Mouse (Mus musculus) hindbrain, postnatal 0 days (tissue): Measurements from ENCODE around the gene Gm12184. TPM values are rescaled to one million over a fixed set of nuclear protein-coding genes. Genes with fewer than 3 reads are reported as not detected.

Experiments
- ATAC-seq: fragments of 200-750 bp; cut with Nextera tagmentation; 2 replicates; pipeline ENCODE4 v1.8.0; 2017; ENCODE audit warnings: mild to moderate bottlenecking, moderate TSS enrichment, moderate library complexity
- DNase-seq: peaks from one replicate; pipeline ENCODE4 v3.0.0-alpha.2; 2015; ENCODE audit warnings: low spot score
- H3K27ac ChIP-seq: fragments of 300-500 bp; sonication (generic); 2 replicates; pipeline ENCODE4 v1.5.1; 2014; ENCODE audit warnings: mild to moderate bottlenecking
- H3K27me3 ChIP-seq: fragments of 300-500 bp; sonication (generic); 2 replicates; pipeline ENCODE4 v1.6.1; 2014; ENCODE audit warnings: low read length, mixed read lengths; ENCODE audit not compliant: insufficient read depth
- H3K36me3 ChIP-seq: fragments of 300-500 bp; sonication (generic); 2 replicates; pipeline ENCODE4 v1.6.1; 2014; ENCODE audit warnings: low read length, mixed read lengths; ENCODE audit not compliant: insufficient read depth
- H3K4me1 ChIP-seq: fragments of 300-500 bp; sonication (generic); 2 replicates; pipeline ENCODE4 v1.6.1; 2014; ENCODE audit warnings: antibody characterized with exemption, low read length, mixed read lengths; ENCODE audit not compliant: insufficient read depth
- H3K4me2 ChIP-seq: fragments of 300-500 bp; sonication (generic); 2 replicates; pipeline ENCODE4 v1.6.1; 2014; ENCODE audit warnings: low read depth, mild to moderate bottlenecking, low read length, moderate library complexity, mixed read lengths
- H3K4me3 ChIP-seq: fragments of 300-500 bp; sonication (generic); 2 replicates; pipeline ENCODE4 v1.5.1; 2014; ENCODE audit warnings: low read length
- H3K9ac ChIP-seq: fragments of 300-500 bp; sonication (generic); replicated peaks from 2 replicates; pipeline ENCODE4 v1.6.1; 2014; ENCODE audit warnings: mild to moderate bottlenecking, low read length, moderate library complexity, mixed read lengths
- H3K9me3 ChIP-seq: fragments of 300-500 bp; sonication (generic); 2 replicates; pipeline ENCODE4 v1.6.1; 2016; ENCODE audit warnings: low read length, mixed read lengths
- CTCF ChIP-seq: IDR thresholded peaks from 2 replicates; pipeline ENCODE4 v1.5.1; 2016; ENCODE audit warnings: antibody characterized with exemption, control low read depth, low read depth
- WGBS: fragments of 180-500 bp; shearing (Covaris S2); extraction: QIAGEN DNeasy Blood & Tissue Kit; methylation state at CpG from one replicate; pipeline ENCODE4 v1.1.7; 2014; 5-methylcytosine and 5-hydroxymethylcytosine counted together
- polyA plus RNA-seq: library from polyadenylated mRNA; unstranded; fragments of >200 nt; fragmentation: Nextera tagmentation; extraction: Ambion mirVana; gene quantifications from 2 replicates; pipeline ENCODE4 v1.2.1, GENCODE M21; 2015
- total RNA-seq: library from RNA; depleted of rRNA; stranded (reverse); fragments of >200 nt; gene quantifications from 2 replicates; pipeline ENCODE4 v1.2.3, GENCODE M21; 2014

Gm12184 gene
- total and polyA plus RNA-seq, 2 experiments from 2014 or later, result 6.0 to 20.1 TPM

- H3K4me1 ChIP-seq, result 0 out of 2 replicates have a peak, but pooled peaks cover 3% of the 10 kb centered on the region
- no peak overlapping the region for H3K4me3 ChIP-seq
- no peak overlapping the region for H3K27ac ChIP-seq
- TF ChIP-seq CTCF, result no peak
- no peaks in the 10 kb centered on the region for H3K9me3 ChIP-seq
- peaks cover 82% of the 10 kb centered on the region for H3K36me3 ChIP-seq
- no peak overlapping the region for H3K9ac ChIP-seq
- no peaks in the 10 kb centered on the region for H3K27me3 ChIP-seq
- WGBS, result 62% methylated on average over 21 of the region's 21 CpGs
- DNase-seq, result no peak
- peak; percentile 41 for ATAC-seq
- H3K4me2 ChIP-seq, result no peak overlapping the region
These were observed 19.4 kb downstream of the Gm12184 start for GRCm38 (mm10) chr11:48806856-48807562.

- TF ChIP-seq CTCF, result no peak
- ATAC-seq (no peak), DNase-seq (no peak)
- H3K27me3 ChIP-seq, result no peaks in the 10 kb centered on the region
- no peak overlapping the region for H3K27ac ChIP-seq
- H3K9me3 ChIP-seq, result no peaks in the 10 kb centered on the region
- no peak overlapping the region for H3K4me3 ChIP-seq
- H3K9ac ChIP-seq, result no peak overlapping the region
- no peak overlapping the region for H3K4me2 ChIP-seq
- H3K4me1 ChIP-seq, result peaks cover 12% of the 10 kb centered on the region; the same call in 1 of the 2 replicates
- peaks cover 66% of the 10 kb centered on the region for H3K36me3 ChIP-seq
- 83% methylated on average over 2 of the region's 2 CpGs for WGBS
These were observed 21.5 kb downstream of the Gm12184 start for GRCm38 (mm10) chr11:48804922-48805321.

GRCm38 (mm10) chr11:48803988-48804387, 22.5 kb downstream of the Gm12184 start:
- H3K36me3 ChIP-seq, result peaks cover 60% of the 10 kb centered on the region
- no peak overlapping the region for H3K4me2 ChIP-seq
- DNase-seq, result no peak
- no peaks in the 10 kb centered on the region for H3K27me3 ChIP-seq
- no peak overlapping the region for H3K9ac ChIP-seq
- H3K27ac ChIP-seq, result no peak overlapping the region
- TF ChIP-seq CTCF, result no peak
- no peak overlapping the region for H3K4me3 ChIP-seq
- peaks cover 12% of the 10 kb centered on the region; the same call in 1 of the 2 replicates for H3K4me1 ChIP-seq
- no peak for ATAC-seq
- WGBS, result 95% methylated on average over 2 of the region's 2 CpGs
- no peaks in the 10 kb centered on the region for H3K9me3 ChIP-seq

- 78% methylated on average over 17 of the region's 17 CpGs for WGBS
- Histone ChIP-seq H3K4me3 (peak overlapping the region; percentile 86), H3K4me1 (peaks cover 12% of the 10 kb centered on the region), H3K27me3 (no peaks in the 10 kb centered on the region), H3K9ac (peak overlapping the region; percentile 78), H3K4me2 (peak overlapping the region; percentile 93), H3K9me3 (no peaks in the 10 kb centered on the region), H3K27ac (no peak overlapping the region), H3K36me3 (peaks cover 42% of the 10 kb centered on the region)
- no peak for TF ChIP-seq CTCF
- DNase-seq (no peak), ATAC-seq (no peak)
These were observed 24.4 kb downstream of the Gm12184 start for GRCm38 (mm10) chr11:48801831-48802772.

GRCm38 (mm10) chr11:48799921-48800701, 26.3 kb downstream of the Gm12184 start, which contains the start of gene Rack1:
Rack1 (plus strand) TSS chr11:48800332.
- TF ChIP-seq CTCF, result no peak
- Histone ChIP-seq H3K4me2 (peak within 1 kb of the TSS; percentile 93), H3K36me3 (peaks cover 26% of the 10 kb centered on the region), H3K27me3 (no peaks in the 10 kb centered on the region), H3K27ac (peak within 1 kb of the TSS; percentile 88), H3K4me3 (peak within 1 kb of the TSS; percentile 86), H3K4me1 (peaks cover 12% of the 10 kb centered on the region), H3K9ac (peak within 1 kb of the TSS; percentile 78), H3K9me3 (no peaks in the 10 kb centered on the region)
- under 1% methylated on average over 47 of the region's 47 CpGs for WGBS
- peak; percentile 97 for ATAC-seq
- peak; percentile 95 for DNase-seq
